Mouse (Mus musculus) C2C12 (cell line): ENCODE results near the gene Car11.

Experiments
- CEBPB ChIP-seq: IDR thresholded peaks from one replicate; pipeline ENCODE4 v1.6.1; 2011; ENCODE audit warnings: low read depth, mild to moderate bottlenecking, control low read depth, moderate library complexity
- CTCF ChIP-seq: IDR thresholded peaks from one replicate; pipeline ENCODE4 v1.5.1; 2011; ENCODE audit not compliant: control insufficient read depth, insufficient read depth, insufficient read length
- FOSL1 ChIP-seq: IDR thresholded peaks from one replicate; pipeline ENCODE4 v1.8.0; 2011; ENCODE audit warnings: mild to moderate bottlenecking, low read length; ENCODE audit not compliant: poor library complexity, insufficient read depth, severe bottlenecking
- MAX ChIP-seq: IDR thresholded peaks from one replicate; pipeline ENCODE4 v1.6.1; 2011; ENCODE audit warnings: mild to moderate bottlenecking, control low read depth
- MYOG ChIP-seq: IDR thresholded peaks from one replicate; pipeline ENCODE4 v1.6.1; 2011; ENCODE audit not compliant: control insufficient read depth, insufficient read length; ENCODE audit errors: extremely low read depth
- USF1 ChIP-seq: IDR thresholded peaks from one replicate; pipeline ENCODE4 v1.6.1; 2011; ENCODE audit warnings: low read depth, mild to moderate bottlenecking, control low read depth, moderate library complexity

DNA sequence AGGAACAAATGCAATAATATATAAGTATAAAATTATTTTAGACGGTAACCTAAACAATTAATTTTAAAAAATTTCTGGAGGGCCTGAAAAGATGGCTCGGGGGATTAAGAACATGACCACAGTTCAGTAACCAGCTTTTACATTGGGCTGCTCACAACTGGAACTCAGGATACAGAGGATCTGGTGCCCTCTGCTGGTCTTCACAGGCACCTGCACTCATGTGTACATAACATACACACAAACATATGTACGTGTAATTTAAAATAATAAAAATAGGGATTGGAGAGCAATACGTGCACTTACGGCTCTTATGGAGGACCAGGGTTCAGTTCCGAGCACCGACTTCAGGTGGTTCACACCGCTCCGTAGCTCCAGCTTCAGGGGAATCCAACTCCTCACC, 30.7 kb upstream of the Car11 start:
- TF ChIP-seq USF1 (no peak), CTCF (no peak), FOSL1 (no peak), MAX (no peak), CEBPB (no peak), MYOG (no peak)
